Mouse (Mus musculus): ENCODE results near the gene Rab11b. TPM values are rescaled to one million over a fixed set of nuclear protein-coding genes. Genes with fewer than 3 reads are reported as not detected.
A peak's percentile ranks its signal among the peaks of the same experiment; 100 is the strongest.
"Not testable (repeated sequence)": the region's sequence is repeated elsewhere in the genome, so short reads cannot be mapped to it uniquely, and the experiment has no call there.

The Rab11b gene
- polyA plus RNA-seq, 1 experiment from 2014 or later: 278 TPM

- no peak for DNase-seq
- no peak overlapping the region for H3K9ac ChIP-seq
These were observed 8.0 kb downstream of the Rab11b start for GRCm38 (mm10) chr17:33752297-33752696.

GRCm38 (mm10) chr17:33751181-33751580 is 9.1 kb downstream of the Rab11b start:
- Histone ChIP-seq H3K36me3 (ENCODE audit: insufficient read depth) (peaks cover 50% of the 10 kb centered on the region), H3K4me1 (ENCODE audit: insufficient read depth) (no peaks in the 10 kb centered on the region), H3K27ac (ENCODE audit: low read depth) (no peak overlapping the region), H3K9ac (no peak overlapping the region), H3K27me3 (ENCODE audit: insufficient read depth, low read length) (no peaks in the 10 kb centered on the region), H3K9me3 (ENCODE audit: low read depth, low read length) (no peaks in the 10 kb centered on the region), H3K4me3 (ENCODE audit: low read depth, low read length) (no peak overlapping the region), H3K4me2 (no peak overlapping the region)
- no peak for TF ChIP-seq CTCF (IDR thresholded peaks at IDR 0.05; ENCODE audit: low read depth)
- DNase-seq (no peak), ATAC-seq (ENCODE audit: insufficient read depth) (no peak)

More at GRCm38 (mm10) chr17:33752297-33752696, 8.0 kb downstream of the Rab11b start:
- no peaks in the 10 kb centered on the region; the same call in 1 of the 2 replicates for H3K4me1 ChIP-seq (ENCODE audit: insufficient read depth)
- peaks cover 49% of the 10 kb centered on the region for H3K36me3 ChIP-seq (ENCODE audit: insufficient read depth)
- TF ChIP-seq CTCF (IDR thresholded peaks at IDR 0.05; ENCODE audit: low read depth): no peak
- no peaks in the 10 kb centered on the region for H3K27me3 ChIP-seq (ENCODE audit: insufficient read depth, low read length)
- WGBS: 95% methylated on average over 2 of the region's 2 CpGs
- H3K27ac ChIP-seq (ENCODE audit: low read depth): no peak overlapping the region
- no peak overlapping the region for H3K4me2 ChIP-seq
- H3K9me3 ChIP-seq (ENCODE audit: low read depth, low read length): no peaks in the 10 kb centered on the region
- H3K4me3 ChIP-seq (ENCODE audit: low read depth, low read length): no peak overlapping the region
- ATAC-seq (ENCODE audit: insufficient read depth): no peak

GRCm38 (mm10) chr17:33749451-33749850 is 10.9 kb downstream of the Rab11b start:
- H3K9me3 ChIP-seq (ENCODE audit: low read depth, low read length): no peaks in the 10 kb centered on the region
- H3K4me3 ChIP-seq (ENCODE audit: low read depth, low read length): no peak overlapping the region
- no peak overlapping the region for H3K9ac ChIP-seq
- no peak for ATAC-seq (ENCODE audit: insufficient read depth)
- DNase-seq: no peak
- H3K27me3 ChIP-seq (ENCODE audit: insufficient read depth, low read length): no peaks in the 10 kb centered on the region
- H3K4me2 ChIP-seq: no peak overlapping the region
- no peak for TF ChIP-seq CTCF (IDR thresholded peaks at IDR 0.05; ENCODE audit: low read depth)
- no peaks in the 10 kb centered on the region for H3K4me1 ChIP-seq (ENCODE audit: insufficient read depth)
- WGBS: 88% methylated on average over 5 of the region's 5 CpGs
- H3K36me3 ChIP-seq (ENCODE audit: insufficient read depth): peaks cover 57% of the 10 kb centered on the region
- no peak overlapping the region for H3K27ac ChIP-seq (ENCODE audit: low read depth)

- H3K36me3 ChIP-seq (ENCODE audit: insufficient read depth): peaks cover 46% of the 10 kb centered on the region
- no peak overlapping the region for H3K4me2 ChIP-seq
- no peak overlapping the region for H3K27ac ChIP-seq (ENCODE audit: low read depth)
- H3K9ac ChIP-seq: no peak overlapping the region
- no peak overlapping the region for H3K4me3 ChIP-seq (ENCODE audit: low read depth, low read length)
- 66% methylated on average over 2 of the region's 2 CpGs for WGBS
- peak; percentile 73 for TF ChIP-seq CTCF (IDR thresholded peaks at IDR 0.05; ENCODE audit: low read depth)
- no peaks in the 10 kb centered on the region for H3K4me1 ChIP-seq (ENCODE audit: insufficient read depth)
- ATAC-seq (ENCODE audit: insufficient read depth): peak; percentile 48
- no peaks in the 10 kb centered on the region for H3K27me3 ChIP-seq (ENCODE audit: insufficient read depth, low read length)
- peak; percentile 75 for DNase-seq
- H3K9me3 ChIP-seq (ENCODE audit: low read depth, low read length): no peaks in the 10 kb centered on the region
These were observed 14.3 kb downstream of the Rab11b start for GRCm38 (mm10) chr17:33746011-33746410.

- H3K4me3 ChIP-seq (ENCODE audit: low read depth, low read length): no peak overlapping the region
- DNase-seq (no peak), ATAC-seq (ENCODE audit: insufficient read depth) (no peak)
- H3K4me2 ChIP-seq: no peak overlapping the region
- H3K27me3 ChIP-seq (ENCODE audit: insufficient read depth, low read length): no peaks in the 10 kb centered on the region
- H3K36me3 ChIP-seq (ENCODE audit: insufficient read depth): peaks cover 42% of the 10 kb centered on the region
- H3K9ac ChIP-seq: no peak overlapping the region
- H3K27ac ChIP-seq (ENCODE audit: low read depth): no peak overlapping the region
- 73% methylated on average over 5 of the region's 5 CpGs for WGBS
- H3K9me3 ChIP-seq (ENCODE audit: low read depth, low read length): no peaks in the 10 kb centered on the region
- no peaks in the 10 kb centered on the region for H3K4me1 ChIP-seq (ENCODE audit: insufficient read depth)
- no peak for TF ChIP-seq CTCF (IDR thresholded peaks at IDR 0.05; ENCODE audit: low read depth)
These were observed 15.5 kb downstream of the Rab11b start for GRCm38 (mm10) chr17:33744686-33745384.

GRCm38 (mm10) chr17:33742420-33742819 is 17.9 kb downstream of the Rab11b start:
- Histone ChIP-seq H3K27me3 (ENCODE audit: insufficient read depth, low read length) (no peaks in the 10 kb centered on the region), H3K36me3 (ENCODE audit: insufficient read depth) (peaks cover 19% of the 10 kb centered on the region), H3K4me1 (ENCODE audit: insufficient read depth) (no peaks in the 10 kb centered on the region), H3K27ac (ENCODE audit: low read depth) (no peak overlapping the region), H3K4me3 (ENCODE audit: low read depth, low read length) (no peak overlapping the region), H3K9ac (no peak overlapping the region), H3K9me3 (ENCODE audit: low read depth, low read length) (no peaks in the 10 kb centered on the region), H3K4me2 (no peak overlapping the region)
- DNase-seq (no peak), ATAC-seq (ENCODE audit: insufficient read depth) (no peak)
- no peak for TF ChIP-seq CTCF (IDR thresholded peaks at IDR 0.05; ENCODE audit: low read depth)
- WGBS: 85% methylated on average over 1 of the region's 1 CpGs

GRCm38 (mm10) chr17:33733526-33733925 is 26.8 kb downstream of the Rab11b start:
- H3K4me1 ChIP-seq (ENCODE audit: insufficient read depth); ATAC-seq (ENCODE audit: insufficient read depth); H3K36me3 ChIP-seq (ENCODE audit: insufficient read depth); DNase-seq; H3K27ac ChIP-seq (ENCODE audit: low read depth); H3K27me3 ChIP-seq (ENCODE audit: insufficient read depth, low read length); H3K4me3 ChIP-seq (ENCODE audit: low read depth, low read length); H3K9ac ChIP-seq; H3K4me2 ChIP-seq; H3K9me3 ChIP-seq (ENCODE audit: low read depth, low read length): not testable (repeated sequence)
- WGBS: 49% methylated on average over 10 of the region's 10 CpGs

- not testable (repeated sequence) for ATAC-seq (ENCODE audit: insufficient read depth); H3K9me3 ChIP-seq (ENCODE audit: low read depth, low read length); H3K9ac ChIP-seq; H3K36me3 ChIP-seq (ENCODE audit: insufficient read depth); H3K27me3 ChIP-seq (ENCODE audit: insufficient read depth, low read length); H3K27ac ChIP-seq (ENCODE audit: low read depth); H3K4me2 ChIP-seq; H3K4me1 ChIP-seq (ENCODE audit: insufficient read depth); H3K4me3 ChIP-seq (ENCODE audit: low read depth, low read length); DNase-seq
- WGBS: 54% methylated on average over 9 of the region's 9 CpGs
These were observed 27.7 kb downstream of the Rab11b start for GRCm38 (mm10) chr17:33732556-33733083.
